Mouse (Mus musculus) E14TG2a.4 (cell line): ENCODE measurements around the gene Aes.

Source experiments
- H3K27me3 ChIP-seq: 2 replicates; pipeline ENCODE4 v1.6.1; 2014; ENCODE audit warnings: low read length, control low read depth; ENCODE audit not compliant: insufficient read depth
- H3K36me3 ChIP-seq: 2 replicates; pipeline ENCODE4 v1.6.1; 2014; ENCODE audit warnings: low read length, control low read depth; ENCODE audit not compliant: insufficient read depth
- H3K4me1 ChIP-seq: replicated peaks from 2 replicates; pipeline ENCODE4 v1.6.1; 2014; ENCODE audit warnings: low read depth, low read length, control low read depth
- H3K4me3 ChIP-seq: replicated peaks from 2 replicates; pipeline ENCODE4 v1.5.1; 2014; ENCODE audit warnings: mild to moderate bottlenecking, low read length
- H3K9me3 ChIP-seq: 2 replicates; pipeline ENCODE4 v1.6.1; 2014; ENCODE audit warnings: low read length, control low read depth
- CTCF ChIP-seq: conservative IDR thresholded peaks from 2 replicates; pipeline ENCODE4 v1.5.1; 2014; ENCODE audit warnings: low read length
- NANOG ChIP-seq: IDR thresholded peaks from 2 replicates; pipeline ENCODE4 v1.6.1; 2014; ENCODE audit warnings: borderline replicate concordance, low read length, mixed read lengths
- POU5F1 ChIP-seq: IDR thresholded peaks from 2 replicates; pipeline ENCODE4 v1.6.1; 2014; ENCODE audit warnings: low read length, borderline replicate concordance

Gene Aes

GRCm38 (mm10) chr10:81550257-81550656, 9.0 kb upstream of the Aes start:
- Histone ChIP-seq H3K4me1 (peaks cover 61% of the 10 kb centered on the region), H3K9me3 (peaks cover 3% of the 10 kb centered on the region; the same call in 1 of the 2 replicates), H3K36me3 (no peaks in the 10 kb centered on the region), H3K27me3 (no peaks in the 10 kb centered on the region; the same call in none of the 2 replicates), H3K4me3 (no peak overlapping the region)
- peak; percentile 91 for TF ChIP-seq CTCF
- TF ChIP-seq NANOG: no peak
- TF ChIP-seq POU5F1: no peak

- no peak overlapping the region for H3K4me3 ChIP-seq
- H3K27me3 ChIP-seq: no peaks in the 10 kb centered on the region; the same call in none of the 2 replicates
- H3K4me1 ChIP-seq: peaks cover 59% of the 10 kb centered on the region
- H3K9me3 ChIP-seq: peaks cover 3% of the 10 kb centered on the region; the same call in 1 of the 2 replicates
- H3K36me3 ChIP-seq: no peaks in the 10 kb centered on the region
- TF ChIP-seq POU5F1: no peak
- TF ChIP-seq CTCF: peak; percentile 81
Observed at GRCm38 (mm10) chr10:81551597-81552102, 7.6 kb upstream of the Aes start.

- TF ChIP-seq POU5F1 (no peak), CTCF (peak; percentile 98)
- Histone ChIP-seq H3K36me3 (no peaks in the 10 kb centered on the region), H3K27me3 (no peaks in the 10 kb centered on the region), H3K9me3 (peaks cover 3% of the 10 kb centered on the region; the same call in 1 of the 2 replicates), H3K4me1 (peaks cover 68% of the 10 kb centered on the region), H3K4me3 (no peak overlapping the region)
Observed at GRCm38 (mm10) chr10:81553232-81553631, 6.1 kb upstream of the Aes start.

GRCm38 (mm10) chr10:81553807-81554755, 5.2 kb upstream of the Aes start:
- TF ChIP-seq POU5F1 (no peak), CTCF (no peak; the same call in 1 of the 2 replicates), NANOG (no peak)
- Histone ChIP-seq H3K9me3 (peaks cover 3% of the 10 kb centered on the region; the same call in 1 of the 2 replicates), H3K27me3 (no peaks in the 10 kb centered on the region), H3K36me3 (no peaks in the 10 kb centered on the region), H3K4me1 (peaks cover 71% of the 10 kb centered on the region), H3K4me3 (no peak overlapping the region)

GRCm38 (mm10) chr10:81556282-81556681, 3.0 kb upstream of the Aes start:
- Histone ChIP-seq H3K4me3 (no peak overlapping the region), H3K36me3 (peaks cover 2% of the 10 kb centered on the region; the same call in 1 of the 2 replicates), H3K9me3 (peaks cover 3% of the 10 kb centered on the region; the same call in 1 of the 2 replicates), H3K4me1 (peaks cover 72% of the 10 kb centered on the region), H3K27me3 (no peaks in the 10 kb centered on the region)
- TF ChIP-seq POU5F1 (no peak), NANOG (no peak), CTCF (peak; percentile 98)

GRCm38 (mm10) chr10:81557491-81557890, 1.8 kb upstream of the Aes start:
- Histone ChIP-seq H3K27me3 (no peaks in the 10 kb centered on the region), H3K9me3 (peaks cover 3% of the 10 kb centered on the region; the same call in 1 of the 2 replicates), H3K36me3 (peaks cover 14% of the 10 kb centered on the region), H3K4me3 (no peak overlapping the region), H3K4me1 (peaks cover 72% of the 10 kb centered on the region)
- TF ChIP-seq POU5F1 (no peak), NANOG (no peak), CTCF (no peak)

GRCm38 (mm10) chr10:81559627-81560539, 595 bp downstream of the Aes start:
- H3K4me3 ChIP-seq: peak overlapping the region; percentile 87
- peaks cover 29% of the 10 kb centered on the region for H3K36me3 ChIP-seq
- H3K9me3 ChIP-seq: no peaks in the 10 kb centered on the region
- TF ChIP-seq POU5F1 (no peak), NANOG (no peak), CTCF (no peak)
- peaks cover 80% of the 10 kb centered on the region for H3K4me1 ChIP-seq
- H3K27me3 ChIP-seq: no peaks in the 10 kb centered on the region
